Comparison of ENCODE assay signal across 8 mouse cellular contexts in genomic region chr6:90802604-90803003, GRCm38 (mm10).
DNase-seq lines count a peak whose midpoint lies in the region; ATAC-seq lines count a peak whose summit lies in the region.

No protein-coding gene starts in this region.

- H3K36me3 ChIP-seq in hindbrain, embryonic 14.5 days (replicated peaks; ENCODE audit: control insufficient read depth, insufficient read depth), result no peaks in the 10 kb centered on the region
- no peaks in the 10 kb centered on the region for H3K36me3 ChIP-seq in midbrain, embryonic 15.5 days (replicated peaks)

- no peaks in the 10 kb centered on the region for H3K27me3 ChIP-seq in hindbrain, embryonic 14.5 days (ENCODE audit: control insufficient read depth, insufficient read depth, low read length)
- H3K27me3 ChIP-seq in midbrain, embryonic 15.5 days (replicated peaks), result no peaks in the 10 kb centered on the region

- WGBS in hindbrain, embryonic 14.5 days, result 40% methylated on average over 8 of the region's 8 CpGs
- WGBS in midbrain, embryonic 15.5 days, result 67% methylated on average over 8 of the region's 8 CpGs

- DNase-seq in gastrocnemius, adult 18-20 months (ENCODE audit: low spot score), result peak; percentile 14
- DNase-seq in gastrocnemius, postnatal 10 days, result no peak
- peak; percentile 63 for DNase-seq in hindbrain, embryonic 14.5 days (ENCODE audit: low spot score)
- DNase-seq in spleen, adult 18-20 months, result no peak
- no peak for DNase-seq in thymus, postnatal 0 days (ENCODE audit: low spot score)
- DNase-seq in adipocyte (ENCODE audit: low spot score), result no peak

- peak; percentile 56; the same call in 1 of the 2 replicates for ATAC-seq in cerebellum, adult (ENCODE audit: insufficient number of reproducible peaks, low FRiP score, low TSS enrichment)
- ATAC-seq in hindbrain, embryonic 14.5 days (ENCODE audit: low FRiP score), result peak; percentile 66; the same call in 1 of the 2 replicates
- 0 out of 2 replicates have a peak, but pooled peaks have one; percentile 14 for ATAC-seq in midbrain, embryonic 15.5 days (replicated peaks)

- peaks cover 32% of the 10 kb centered on the region for H3K4me1 ChIP-seq in hindbrain, embryonic 14.5 days (replicated peaks; ENCODE audit: control insufficient read depth, insufficient read depth, low read length)
- H3K4me1 ChIP-seq in midbrain, embryonic 15.5 days, result peaks cover 28% of the 10 kb centered on the region

- no peaks in the 10 kb centered on the region for H3K9me3 ChIP-seq in hindbrain, embryonic 14.5 days (ENCODE audit: control insufficient read depth, low read length)
- no peaks in the 10 kb centered on the region for H3K9me3 ChIP-seq in midbrain, embryonic 15.5 days

- H3K4me2 ChIP-seq in hindbrain, embryonic 14.5 days (replicated peaks), result no peak overlapping the region
- H3K4me2 ChIP-seq in midbrain, embryonic 15.5 days, result no peak overlapping the region

- no peak overlapping the region for H3K9ac ChIP-seq in hindbrain, embryonic 14.5 days
- no peak overlapping the region for H3K9ac ChIP-seq in midbrain, embryonic 15.5 days

- peak overlapping the region; percentile 70 for H3K27ac ChIP-seq in hindbrain, embryonic 14.5 days
- peak overlapping the region; percentile 51 for H3K27ac ChIP-seq in midbrain, embryonic 15.5 days

- no peak overlapping the region for H3K4me3 ChIP-seq in hindbrain, embryonic 14.5 days (replicated peaks; ENCODE audit: low read length)
- no peak overlapping the region for H3K4me3 ChIP-seq in midbrain, embryonic 15.5 days

Comparison
In these comparisons a context has a peak if more than half of its experiments do, and no peak if none do; other contexts are left out.
1. DNase-seq: peak in gastrocnemius, adult 18-20 months (single experiment) and hindbrain, embryonic 14.5 days (single experiment); none in gastrocnemius, postnatal 10 days (single experiment), spleen, adult 18-20 months (0 of 2), thymus, postnatal 0 days (single experiment) and adipocyte (single experiment).
2. ATAC-seq: peak in every context shown above with its lines; median percentile 66 in hindbrain, embryonic 14.5 days; 56 in cerebellum, adult; 14 in midbrain, embryonic 15.5 days.